Mouse (Mus musculus) thymus, adult 2 months (tissue): ENCODE data around the gene Atp8a2. TPM values are rescaled to one million over a fixed set of nuclear protein-coding genes. Genes with fewer than 3 reads are reported as not detected.

Source experiments
- DNase-seq: peaks from one replicate; pipeline ENCODE4 v3.0.0; 2021
- H3K27ac ChIP-seq: fragments of 200-500 bp; 2 replicates; pipeline ENCODE4 v1.5.1; 2012; ENCODE audit warnings: low read length, control low read depth; ENCODE audit not compliant: control insufficient read depth, insufficient read depth
- H3K27me3 ChIP-seq: fragments of 200-500 bp; 2 replicates; pipeline ENCODE4 v1.6.1; 2012; ENCODE audit warnings: mild to moderate bottlenecking, low read length, moderate library complexity, mixed read lengths; ENCODE audit not compliant: control insufficient read depth, insufficient read depth
- H3K36me3 ChIP-seq: fragments of 200-500 bp; 2 replicates; pipeline ENCODE4 v1.6.1; 2012; ENCODE audit warnings: mild to moderate bottlenecking, low read length, moderate library complexity; ENCODE audit not compliant: control insufficient read depth, insufficient read depth
- H3K4me1 ChIP-seq: fragments of 200-500 bp; replicated peaks from 2 replicates; pipeline ENCODE4 v1.6.1; 2012; ENCODE audit warnings: low read length; ENCODE audit not compliant: control insufficient read depth, insufficient read depth
- H3K4me3 ChIP-seq: fragments of 200-500 bp; 2 replicates; pipeline ENCODE4 v1.5.1; 2012; ENCODE audit warnings: mild to moderate bottlenecking, low read length, control low read depth, moderate library complexity; ENCODE audit not compliant: control insufficient read depth, insufficient read depth
- CTCF ChIP-seq: fragments of 200-500 bp; IDR thresholded peaks from 2 replicates; pipeline ENCODE4 v1.5.1; 2012; ENCODE audit warnings: mild to moderate bottlenecking, control low read depth, low read length, moderate library complexity, borderline replicate concordance; ENCODE audit not compliant: control insufficient read depth, poor library complexity, insufficient read depth; ENCODE audit errors: extremely low read depth
- POLR2A ChIP-seq: fragments of 200-500 bp; IDR thresholded peaks from 2 replicates; pipeline ENCODE4 v1.6.1; 2012; ENCODE audit warnings: mild to moderate bottlenecking, low read length, control low read depth, moderate library complexity; ENCODE audit not compliant: control insufficient read depth, poor library complexity, insufficient read depth; ENCODE audit errors: extremely low read depth
- WGBS: fragments of 180-500 bp; shearing (Covaris S2); methylation state at CpG from one replicate; pipeline ENCODE4 v1.1.7; 2018; 5-methylcytosine and 5-hydroxymethylcytosine counted together
- polyA plus RNA-seq: library from polyadenylated mRNA; depleted of rRNA; stranded (reverse); fragments of >200 nt; gene quantifications from 2 replicates; pipeline ENCODE4 v1.2.3, GENCODE M21; 2012; rRNA removed

Gene Atp8a2
- polyA plus RNA-seq = 0.38 and 0.54 TPM in 2 replicates

GRCm38 (mm10) chr14:60196884-60197283 is at the start of gene Atp8a2:
Atp8a2 (minus strand) TSS chr14:60197179.
- Histone ChIP-seq H3K27me3 (no peaks in the 10 kb centered on the region), H3K4me3 (no peak within 1 kb of the TSS), H3K4me1 (no peaks in the 10 kb centered on the region), H3K36me3 (no peaks in the 10 kb centered on the region), H3K27ac (no peak within 1 kb of the TSS)
- 86% methylated on average over 7 of the region's 7 CpGs for WGBS
- TF ChIP-seq CTCF (no peak), POLR2A (no peak)
- DNase-seq = no peak

- Histone ChIP-seq H3K4me1 (no peaks in the 10 kb centered on the region), H3K4me3 (no peak overlapping the region), H3K27ac (no peak overlapping the region), H3K36me3 (peaks cover 47% of the 10 kb centered on the region), H3K27me3 (no peaks in the 10 kb centered on the region)
- 91% methylated on average over 3 of the region's 3 CpGs for WGBS
- DNase-seq = no peak
- TF ChIP-seq POLR2A (no peak), CTCF (no peak)
Observed at GRCm38 (mm10) chr14:60238551-60238950, 41.6 kb upstream of the Atp8a2 start.

DNA sequence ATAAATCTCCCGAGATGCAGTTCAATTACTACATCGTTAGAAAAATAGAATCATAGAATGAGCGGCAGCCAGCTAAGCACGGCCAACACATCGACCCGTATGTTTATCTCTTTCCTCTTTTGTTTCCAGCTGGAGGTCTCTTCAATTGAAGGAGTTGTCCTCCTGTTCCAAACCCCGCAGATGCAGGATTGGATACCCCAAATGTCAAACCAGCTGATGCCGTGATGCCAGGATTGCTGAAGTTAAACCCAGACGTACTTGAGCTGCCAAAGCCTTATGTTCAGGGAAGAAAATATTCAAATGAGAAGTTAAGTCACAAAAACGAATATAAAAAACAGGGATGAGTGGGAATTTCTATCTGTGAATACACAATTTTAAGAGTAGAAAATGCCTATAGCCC is 22.9 kb upstream of the Atp8a2 start:
- no peak overlapping the region for H3K27ac ChIP-seq
- no peak overlapping the region for H3K4me3 ChIP-seq
- no peak for DNase-seq
- TF ChIP-seq CTCF (no peak), POLR2A (no peak)
- peaks cover 32% of the 10 kb centered on the region for H3K36me3 ChIP-seq
- H3K27me3 ChIP-seq = no peaks in the 10 kb centered on the region
- H3K4me1 ChIP-seq = no peaks in the 10 kb centered on the region
- WGBS = 97% methylated on average over 10 of the region's 10 CpGs

GRCm38 (mm10) chr14:60217616-60218015 is 20.6 kb upstream of the Atp8a2 start:
- no peak overlapping the region for H3K4me3 ChIP-seq
- no peak overlapping the region for H3K27ac ChIP-seq
- H3K36me3 ChIP-seq = peaks cover 27% of the 10 kb centered on the region
- TF ChIP-seq POLR2A (no peak), CTCF (no peak)
- WGBS = 97% methylated on average over 4 of the region's 4 CpGs
- no peaks in the 10 kb centered on the region for H3K4me1 ChIP-seq
- DNase-seq = no peak
- no peaks in the 10 kb centered on the region for H3K27me3 ChIP-seq

DNA sequence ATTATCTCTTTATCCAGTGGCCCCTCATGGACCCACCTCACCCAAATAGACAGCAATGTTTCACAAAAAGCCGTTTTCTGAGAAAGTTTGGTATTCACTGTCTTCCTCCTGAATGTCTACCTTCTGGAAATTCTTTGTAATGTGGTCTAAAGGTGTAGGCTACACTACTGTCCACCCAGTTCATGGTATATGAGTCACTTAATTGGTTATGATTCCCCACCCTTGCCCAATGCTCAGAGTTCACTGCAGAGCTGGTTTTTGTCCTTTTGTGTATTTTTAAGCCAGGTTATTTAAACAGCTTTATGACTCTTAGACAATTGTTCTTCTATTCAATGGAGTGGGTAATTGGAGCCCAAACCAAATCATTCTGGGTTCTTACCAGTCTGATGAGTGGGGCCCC is 19.1 kb upstream of the Atp8a2 start:
- peaks cover 19% of the 10 kb centered on the region for H3K36me3 ChIP-seq
- DNase-seq = no peak
- H3K4me3 ChIP-seq = no peak overlapping the region
- no peaks in the 10 kb centered on the region for H3K27me3 ChIP-seq
- H3K27ac ChIP-seq = no peak overlapping the region
- H3K4me1 ChIP-seq = no peaks in the 10 kb centered on the region
- TF ChIP-seq CTCF (no peak), POLR2A (no peak)
- 93% methylated on average over 1 of the region's 1 CpGs for WGBS

- no peak for TF ChIP-seq CTCF
- Histone ChIP-seq H3K4me1 (no peaks in the 10 kb centered on the region), H3K4me3 (no peak overlapping the region), H3K27me3 (no peaks in the 10 kb centered on the region), H3K27ac (no peak overlapping the region), H3K36me3 (peaks cover 15% of the 10 kb centered on the region; the same call in 1 of the 2 replicates)
- WGBS = 96% methylated on average over 3 of the region's 3 CpGs
- no peak for DNase-seq
Observed at GRCm38 (mm10) chr14:60215000-60215399, 18.0 kb upstream of the Atp8a2 start.

GRCm38 (mm10) chr14:60214040-60214439 is 17.1 kb upstream of the Atp8a2 start:
- Histone ChIP-seq H3K27me3 (no peaks in the 10 kb centered on the region), H3K36me3 (peaks cover 8% of the 10 kb centered on the region; the same call in 1 of the 2 replicates), H3K27ac (no peak overlapping the region), H3K4me3 (no peak overlapping the region), H3K4me1 (no peaks in the 10 kb centered on the region)
- 82% methylated on average over 1 of the region's 1 CpGs for WGBS
- DNase-seq = no peak
- no peak for TF ChIP-seq POLR2A
- TF ChIP-seq CTCF = no peak
